Mouse (Mus musculus) myocyte (in vitro differentiated cells): ENCODE results near the gene Wdr31. TPM values are rescaled to one million over a fixed set of nuclear protein-coding genes. Genes with fewer than 3 reads are reported as not detected.
A peak's percentile ranks its signal among the peaks of the same experiment; 100 is the strongest.

Source experiments
- H3K27me3 ChIP-seq: one replicate; pipeline ENCODE4 v1.6.1; 2011; ENCODE audit not compliant: control insufficient read depth, insufficient read depth, insufficient read length
- H3K36me3 ChIP-seq: one replicate; pipeline ENCODE4 v1.6.1; 2011; ENCODE audit not compliant: control insufficient read depth, insufficient read depth
- H3K4me2 ChIP-seq: one replicate; pipeline ENCODE4 v1.6.1; 2011; ENCODE audit warnings: low read depth, control low read depth
- H3K4me3 ChIP-seq: one replicate; pipeline ENCODE4 v1.5.1; 2011; ENCODE audit warnings: mild to moderate bottlenecking, control low read depth, moderate library complexity
- H3K79me2 ChIP-seq: one replicate; pipeline ENCODE4 v1.6.1; 2011; ENCODE audit not compliant: control insufficient read depth, insufficient read depth
- H3ac ChIP-seq: one replicate; pipeline ENCODE4 v1.6.1; 2011; ENCODE audit not compliant: control insufficient read depth, insufficient read length
- CEBPB ChIP-seq: IDR thresholded peaks from 2 replicates; pipeline ENCODE4 v1.6.1; 2011; ENCODE audit warnings: mild to moderate bottlenecking, moderate library complexity; ENCODE audit not compliant: poor library complexity, insufficient read depth, severe bottlenecking
- E2F4 ChIP-seq: IDR thresholded peaks from one replicate; pipeline ENCODE4 v1.6.1; 2011; ENCODE audit warnings: mild to moderate bottlenecking, control low read depth, moderate library complexity; ENCODE audit not compliant: insufficient read depth
- MAX ChIP-seq: IDR thresholded peaks from one replicate; pipeline ENCODE4 v1.6.1; 2011; ENCODE audit warnings: low read depth, mild to moderate bottlenecking, control low read depth
- MYOD1 ChIP-seq, 3 experiments: IDR thresholded peaks; one replicate each; pipeline ENCODE4 v1.6.1; 2011; ENCODE audit warnings: control low read depth in 2 of 3, low read depth in 2 of 3, mild to moderate bottlenecking in 2 of 3, moderate library complexity in 1 of 3; ENCODE audit not compliant: insufficient read length in 2 of 3, control insufficient read depth in 1 of 3
- MYOG ChIP-seq, 3 experiments: IDR thresholded peaks; one replicate each; pipeline ENCODE4 v1.6.1; 2011; ENCODE audit warnings: control low read depth in 2 of 3, low read depth in 2 of 3, mild to moderate bottlenecking in 2 of 3; ENCODE audit not compliant: insufficient read length in 2 of 3, control insufficient read depth in 1 of 3, insufficient read depth in 1 of 3
- POLR2A ChIP-seq: IDR thresholded peaks from one replicate; pipeline ENCODE4 v1.6.1; 2011; ENCODE audit warnings: low read depth, mild to moderate bottlenecking, control low read depth, moderate library complexity; ENCODE audit not compliant: insufficient read length
- POLR2AphosphoS2 ChIP-seq: IDR thresholded peaks from one replicate; pipeline ENCODE4 v1.6.1; 2011; ENCODE audit warnings: low read depth, control low read depth; ENCODE audit not compliant: insufficient read length
- REST ChIP-seq: IDR thresholded peaks from one replicate; pipeline ENCODE4 v1.6.1; 2011; ENCODE audit warnings: mild to moderate bottlenecking, control low read depth, moderate library complexity; ENCODE audit not compliant: insufficient read depth, insufficient read length
- SRF ChIP-seq: IDR thresholded peaks from one replicate; pipeline ENCODE4 v1.6.1; 2011; ENCODE audit warnings: low read depth; ENCODE audit not compliant: control insufficient read depth, insufficient read length
- TCF12 ChIP-seq: IDR thresholded peaks from one replicate; pipeline ENCODE4 v1.6.1; 2011; ENCODE audit warnings: mild to moderate bottlenecking, control low read depth; ENCODE audit not compliant: poor library complexity, insufficient read depth, severe bottlenecking
- TCF3 ChIP-seq: IDR thresholded peaks from one replicate; pipeline ENCODE4 v1.6.1; 2011; ENCODE audit warnings: low read depth, control low read depth; ENCODE audit not compliant: insufficient read length
- USF1 ChIP-seq: IDR thresholded peaks from one replicate; pipeline ENCODE4 v1.6.1; 2011; ENCODE audit warnings: low read depth, mild to moderate bottlenecking, control low read depth, moderate library complexity
- polyA plus RNA-seq: library from polyadenylated mRNA; unstranded; fragments of >200 nt; fragmentation: generic; extraction: Trizol; gene quantifications from one replicate; pipeline ENCODE4 v1.2.1, GENCODE M21; 2012; ENCODE audit warnings: missing spikeins

Gene Wdr31
- polyA plus RNA-seq, 1 experiment, result 3.3 TPM

DNA sequence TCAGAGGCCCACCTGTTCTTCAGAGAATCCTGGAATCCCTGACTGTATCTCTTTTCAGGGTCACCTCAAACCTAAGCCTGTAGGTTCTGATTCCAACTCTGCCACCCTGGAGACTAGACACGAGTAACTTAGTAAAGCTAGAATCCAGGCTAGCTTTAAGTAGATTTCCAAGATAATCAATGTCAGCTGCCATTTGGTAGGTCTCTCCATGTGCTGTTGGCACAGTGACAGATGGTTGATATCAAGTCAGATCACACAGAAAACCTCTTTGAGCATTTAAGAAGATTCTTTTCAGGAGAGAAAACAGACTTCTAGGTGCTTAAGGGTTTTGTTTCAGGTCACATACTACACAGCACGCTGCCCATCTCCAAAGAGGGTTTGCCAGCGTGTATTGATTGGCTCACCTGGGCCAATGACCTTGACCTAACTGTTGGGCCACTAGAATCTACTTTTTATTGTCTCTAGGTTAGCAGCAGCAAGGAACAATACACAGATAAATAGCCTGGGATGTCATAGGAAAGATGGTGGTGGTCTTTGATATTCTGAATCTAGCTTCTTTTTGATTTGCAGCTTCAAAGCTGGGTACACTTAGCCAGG is 32.8 kb upstream of the Wdr31 start, which contains the start of gene Hdhd3:
Hdhd3 (minus strand) TSS at position 94 of the 597 bp plus-strand sequence.
- Histone ChIP-seq H3K4me2 (peak within 1 kb of the TSS; percentile 74), H3K36me3 (peaks cover 11% of the 10 kb centered on the region), H3ac (peak within 1 kb of the TSS; percentile 17), H3K79me2 (no peaks in the 10 kb centered on the region), H3K27me3 (no peaks in the 10 kb centered on the region), H3K4me3 (peak within 1 kb of the TSS; percentile 43)
- TF ChIP-seq MYOG (IDR thresholded peaks at IDR 0.05; ENCODE audit: control insufficient read depth in 1 of 3, insufficient read depth in 1 of 3, insufficient read length in 2 of 3, low read depth in 2 of 3), result no peak
- TF ChIP-seq TCF3, result no peak
- TF ChIP-seq REST, result no peak
- TF ChIP-seq POLR2A, result no peak
- TF ChIP-seq MAX, result no peak
- TF ChIP-seq CEBPB, result no peak

- Histone ChIP-seq H3K79me2 (no peaks in the 10 kb centered on the region), H3K4me2 (peak overlapping the region; percentile 74), H3K36me3 (peaks cover 6% of the 10 kb centered on the region), H3K27me3 (no peaks in the 10 kb centered on the region), H3ac (no peak overlapping the region), H3K4me3 (peak overlapping the region; percentile 43)
- TF ChIP-seq SRF (no peak), MYOG (IDR thresholded peaks at IDR 0.05; ENCODE audit: control insufficient read depth in 1 of 3, insufficient read depth in 1 of 3, insufficient read length in 2 of 3, low read depth in 2 of 3) (no peak), POLR2A (no peak)
These were observed 32.3 kb upstream of the Wdr31 start for GRCm38 (mm10) chr4:62502969-62503368.

DNA sequence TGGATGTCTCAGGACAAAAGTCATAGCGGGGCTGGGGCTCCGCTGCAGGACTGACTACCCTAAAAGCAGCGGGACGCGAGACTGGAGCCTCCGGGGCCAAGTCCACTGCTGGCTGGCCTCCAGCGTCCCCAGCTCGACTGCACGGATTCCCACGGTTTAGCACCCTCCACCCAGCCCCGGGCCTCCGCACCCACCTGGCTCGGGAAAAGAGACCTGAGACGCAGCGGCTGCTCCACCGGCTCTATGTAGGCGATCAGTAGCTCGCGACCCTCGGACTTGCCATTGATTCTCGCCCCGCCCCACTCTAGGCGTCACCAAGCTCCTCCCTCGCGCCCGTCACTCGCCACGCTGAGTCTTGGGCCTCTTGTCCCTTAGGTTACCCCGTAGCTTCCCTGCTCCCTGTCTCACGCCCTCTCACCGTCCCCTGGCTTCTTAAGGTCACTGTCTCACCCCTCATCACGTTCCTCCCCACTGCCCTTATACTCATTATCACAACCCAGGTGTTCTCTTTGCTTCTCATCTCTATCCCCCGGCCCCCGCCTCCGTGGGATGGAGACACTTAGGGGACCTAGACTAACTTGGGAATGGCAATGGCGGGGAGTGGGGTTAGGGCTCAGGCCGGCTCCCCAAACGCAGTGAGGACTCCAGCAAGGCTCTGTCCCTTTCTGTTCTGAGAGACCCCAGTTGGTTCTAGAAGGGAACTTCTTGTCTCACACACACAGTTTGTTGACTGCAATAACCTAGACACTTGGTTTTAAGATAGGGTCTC is 31.5 kb upstream of the Wdr31 start:
- no peaks in the 10 kb centered on the region for H3K36me3 ChIP-seq
- H3K79me2 ChIP-seq, result no peaks in the 10 kb centered on the region
- H3K4me3 ChIP-seq, result peak overlapping the region; percentile 43
- peak overlapping the region; percentile 74 for H3K4me2 ChIP-seq
- no peaks in the 10 kb centered on the region for H3K27me3 ChIP-seq
- TF ChIP-seq POLR2AphosphoS2, result no peak
- no peak for TF ChIP-seq TCF3
- TF ChIP-seq MYOG (IDR thresholded peaks at IDR 0.05; ENCODE audit: control insufficient read depth in 1 of 3, insufficient read depth in 1 of 3, insufficient read length in 2 of 3, low read depth in 2 of 3), result no peak
- TF ChIP-seq MYOD1 (IDR thresholded peaks at IDR 0.05; ENCODE audit: control insufficient read depth in 1 of 3, insufficient read length in 2 of 3, low read depth in 2 of 3), result no peak
- TF ChIP-seq E2F4, result peak; percentile 53
- TF ChIP-seq MAX, result peak; percentile 61
- TF ChIP-seq USF1, result peak; percentile 13
- H3ac ChIP-seq, result peak overlapping the region; percentile 17

DNA sequence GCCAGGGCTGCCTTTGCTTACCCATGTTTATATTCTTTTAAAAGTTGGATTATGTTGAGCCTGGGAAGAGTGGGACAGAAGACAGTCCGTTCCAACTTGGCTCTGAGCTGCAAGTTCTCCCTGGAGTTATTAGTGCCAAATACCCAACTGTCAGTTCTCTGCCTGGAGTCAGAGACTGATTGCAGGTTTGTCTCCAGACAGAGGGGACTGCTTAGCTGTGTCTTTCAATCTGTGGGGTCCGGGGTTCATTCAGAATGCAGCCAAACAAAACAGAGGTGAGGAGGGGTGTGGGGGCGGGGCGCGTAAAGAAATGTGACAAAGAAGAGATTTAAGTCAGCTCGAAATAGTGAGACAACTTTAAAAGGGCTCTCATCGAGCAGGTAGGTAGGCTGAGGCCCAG is 30.8 kb upstream of the Wdr31 start:
- H3K36me3 ChIP-seq, result no peaks in the 10 kb centered on the region
- peak overlapping the region; percentile 17 for H3ac ChIP-seq
- H3K79me2 ChIP-seq, result no peaks in the 10 kb centered on the region
- no peak for TF ChIP-seq MYOD1 (IDR thresholded peaks at IDR 0.05; ENCODE audit: control insufficient read depth in 1 of 3, insufficient read length in 2 of 3, low read depth in 2 of 3)
- TF ChIP-seq POLR2A, result no peak
- no peak for TF ChIP-seq TCF3
- no peak for TF ChIP-seq USF1
- H3K4me2 ChIP-seq, result peak overlapping the region; percentile 74
- H3K4me3 ChIP-seq, result peak overlapping the region; percentile 43
- H3K27me3 ChIP-seq, result no peaks in the 10 kb centered on the region

DNA sequence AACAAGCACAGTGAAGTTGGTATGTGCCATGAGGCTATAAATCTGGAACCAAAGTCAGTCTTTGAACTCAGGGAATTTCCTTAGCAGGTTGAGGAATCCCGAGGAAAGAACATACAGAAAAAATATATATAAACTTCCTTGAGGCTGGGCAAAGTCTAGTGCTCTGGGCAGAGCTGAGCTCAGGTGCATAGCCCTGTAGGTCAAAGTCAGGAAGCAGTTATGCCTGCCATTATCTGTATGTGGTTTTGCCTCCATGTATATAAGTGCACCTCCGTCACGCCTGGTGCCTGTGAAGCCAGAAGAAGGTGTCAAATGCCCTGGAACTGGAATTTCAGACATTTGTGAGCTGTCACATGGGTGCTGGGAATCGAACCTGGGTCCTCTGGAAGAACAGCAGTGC is 30.1 kb upstream of the Wdr31 start:
- peak overlapping the region; percentile 43 for H3K4me3 ChIP-seq
- H3K4me2 ChIP-seq, result peak overlapping the region; percentile 74
- H3K79me2 ChIP-seq, result no peaks in the 10 kb centered on the region
- no peaks in the 10 kb centered on the region for H3K27me3 ChIP-seq
- TF ChIP-seq TCF12, result no peak
- no peak for TF ChIP-seq REST
- no peak for TF ChIP-seq SRF
- no peak for TF ChIP-seq POLR2AphosphoS2
- no peak for TF ChIP-seq CEBPB
- no peak for TF ChIP-seq MYOG (IDR thresholded peaks at IDR 0.05; ENCODE audit: control insufficient read depth in 1 of 3, insufficient read depth in 1 of 3, insufficient read length in 2 of 3, low read depth in 2 of 3)
- no peaks in the 10 kb centered on the region for H3K36me3 ChIP-seq
- no peak overlapping the region for H3ac ChIP-seq
